Mouse (Mus musculus): ENCODE results near the gene Uqcc2.

DNA sequence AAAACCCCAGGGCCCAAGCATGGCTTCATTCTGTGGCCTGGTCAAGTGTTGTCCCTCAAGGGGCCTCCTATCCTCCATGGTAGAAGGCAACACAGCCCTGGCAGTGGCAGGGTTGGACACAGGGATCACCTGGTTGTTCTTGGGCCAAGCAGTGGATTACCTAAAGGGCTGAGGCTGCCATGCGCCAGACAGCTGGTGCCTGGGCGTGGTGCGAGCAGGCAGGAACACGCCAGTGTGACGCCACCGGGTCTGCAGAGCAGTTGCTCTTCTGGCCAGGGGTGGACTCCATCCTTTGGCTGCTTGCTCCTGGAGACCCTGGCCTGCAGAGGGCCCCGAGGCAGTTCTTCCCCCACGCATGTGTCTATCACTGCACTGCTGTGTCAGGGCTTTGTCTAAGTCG is 59.9 kb downstream of the Uqcc2 start:
- no peak for TF ChIP-seq SRF (IDR thresholded peaks at IDR 0.05; ENCODE audit: control insufficient read depth, insufficient read length, low read depth)
- TF ChIP-seq POLR2A (IDR thresholded peaks at IDR 0.05; ENCODE audit: insufficient read length, low read depth) = no peak
- TF ChIP-seq E2F4 (IDR thresholded peaks at IDR 0.05; ENCODE audit: insufficient read depth) = no peak
- no peak for TF ChIP-seq TCF3 (IDR thresholded peaks at IDR 0.05; ENCODE audit: insufficient read length, low read depth)
- TF ChIP-seq REST (IDR thresholded peaks at IDR 0.05; ENCODE audit: insufficient read depth, insufficient read length) = no peak
- no peak for TF ChIP-seq CEBPB (IDR thresholded peaks at IDR 0.05; ENCODE audit: insufficient read depth, poor library complexity, severe bottlenecking)
- no peak for TF ChIP-seq MAX (IDR thresholded peaks at IDR 0.05; ENCODE audit: low read depth)
- TF ChIP-seq USF1 (IDR thresholded peaks at IDR 0.05; ENCODE audit: low read depth) = no peak
- peak in 1 of 3 experiments; percentile 36 for TF ChIP-seq MYOG (IDR thresholded peaks at IDR 0.05; ENCODE audit: control insufficient read depth in 1 of 3, insufficient read depth in 1 of 3, insufficient read length in 2 of 3, low read depth in 2 of 3)
